Mouse (Mus musculus): ENCODE results near the gene Rhot2.

GRCm38 (mm10) chr17:25881691-25882090, 37.0 kb upstream of the Rhot2 start:
- no peak for TF ChIP-seq CTCF (IDR thresholded peaks at IDR 0.05; ENCODE audit: extremely low read depth, insufficient read length, insufficient replicate concordance, low read depth, low read length)
- no peak for TF ChIP-seq POLR2A (IDR thresholded peaks at IDR 0.05; ENCODE audit: low read depth, low read length)

Measured in small intestine, adult 2 months (tissue).